Mouse (Mus musculus): ENCODE results near the gene Tbc1d16. TPM values are rescaled to one million over a fixed set of nuclear protein-coding genes. Genes with fewer than 3 reads are reported as not detected.

Tbc1d16 gene
- total RNA-seq, 2 experiments from 2014 or later, result 60.5 to 63.4 TPM

- DNase-seq, result no peak
Observed at GRCm38 (mm10) chr11:119236354-119236753, 8.1 kb upstream of the Tbc1d16 start.

- peak; percentile 76 for DNase-seq
Observed at GRCm38 (mm10) chr11:119235596-119235995, 7.3 kb upstream of the Tbc1d16 start.

DNA sequence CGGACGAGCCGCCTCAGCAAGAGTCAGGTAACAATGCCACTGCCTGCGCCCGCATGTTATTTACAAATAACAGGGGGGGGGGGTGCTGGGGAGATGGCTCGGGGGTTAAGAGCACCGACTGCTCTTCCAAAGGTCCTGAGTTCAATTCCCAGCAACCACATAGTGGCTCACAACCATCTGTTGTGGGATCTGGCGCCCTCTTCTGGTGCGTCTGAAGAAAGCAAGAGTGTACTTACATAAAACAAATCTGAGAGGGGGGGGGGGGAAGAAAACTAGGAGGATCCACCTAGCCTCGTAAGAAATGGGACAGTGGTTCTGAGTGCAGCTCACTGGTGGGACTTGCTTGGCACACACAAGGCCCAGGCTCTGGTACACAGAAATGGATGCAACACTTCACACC is 6.5 kb upstream of the Tbc1d16 start:
- DNase-seq, result no peak

- peak; percentile 80 for DNase-seq
Observed at GRCm38 (mm10) chr11:119228846-119229626, 737 bp upstream of the Tbc1d16 start.

GRCm38 (mm10) chr11:119227591-119227990 is 708 bp downstream of the Tbc1d16 start:
- DNase-seq, result no peak

DNA sequence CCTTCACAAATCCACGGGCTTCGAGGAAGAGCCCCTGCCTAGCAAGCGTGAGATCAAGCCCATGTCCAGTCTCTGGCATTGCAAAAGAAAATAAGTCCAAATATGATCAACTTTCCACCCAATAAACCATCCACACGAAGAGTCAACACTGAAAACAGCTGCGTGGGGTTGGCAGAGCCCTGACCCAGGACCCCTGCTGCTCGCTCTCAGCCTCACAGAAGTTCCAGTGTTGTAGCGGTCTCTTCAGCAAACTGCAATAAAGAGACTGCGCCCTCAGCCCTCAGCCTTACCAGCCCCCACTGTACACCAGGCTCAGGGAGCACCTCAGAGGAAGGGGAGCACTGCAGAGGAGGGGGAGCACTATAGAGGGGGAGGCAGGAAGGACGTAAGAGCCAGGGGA is 2.7 kb downstream of the Tbc1d16 start:
- DNase-seq, result no peak

GRCm38 (mm10) chr11:119224926-119225325 is 3.4 kb downstream of the Tbc1d16 start:
- no peak for DNase-seq

DNA sequence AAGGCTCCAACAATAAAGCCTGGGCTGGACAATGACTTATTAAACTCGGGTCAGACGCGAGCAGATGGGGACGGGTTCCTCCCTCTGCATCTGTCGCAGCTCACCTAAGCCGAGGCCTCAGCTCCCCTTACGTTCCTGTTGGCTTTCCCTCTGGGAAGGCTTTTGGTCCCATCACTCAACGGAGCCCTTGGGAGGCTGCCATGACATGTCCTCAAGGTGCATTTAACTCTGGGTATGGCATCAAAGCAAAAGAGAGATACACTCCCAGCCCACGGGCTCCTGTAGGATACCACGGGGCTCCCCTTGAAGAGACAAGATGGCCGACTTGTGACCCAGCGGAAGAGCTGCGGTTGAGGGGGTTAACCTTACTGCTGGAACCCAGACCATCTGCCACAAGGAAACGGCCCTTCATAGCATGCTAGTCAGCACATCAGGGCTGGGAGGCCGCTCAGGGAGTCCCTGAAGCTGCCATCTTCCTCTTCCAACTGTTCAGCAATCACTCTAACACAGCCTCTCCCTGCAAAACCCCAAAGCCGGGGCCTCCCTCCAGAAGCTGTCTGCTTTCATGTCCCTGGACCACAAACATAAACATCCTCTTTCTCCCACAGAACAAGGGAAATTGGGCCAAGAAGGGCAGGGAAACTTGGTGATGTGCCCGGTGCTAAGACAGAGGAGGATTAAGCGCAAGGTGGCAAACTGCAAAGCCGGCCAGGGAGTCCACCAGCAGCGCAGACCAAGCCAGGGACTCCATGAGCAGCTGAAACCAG is 5.0 kb downstream of the Tbc1d16 start:
- no peak for DNase-seq

DNA sequence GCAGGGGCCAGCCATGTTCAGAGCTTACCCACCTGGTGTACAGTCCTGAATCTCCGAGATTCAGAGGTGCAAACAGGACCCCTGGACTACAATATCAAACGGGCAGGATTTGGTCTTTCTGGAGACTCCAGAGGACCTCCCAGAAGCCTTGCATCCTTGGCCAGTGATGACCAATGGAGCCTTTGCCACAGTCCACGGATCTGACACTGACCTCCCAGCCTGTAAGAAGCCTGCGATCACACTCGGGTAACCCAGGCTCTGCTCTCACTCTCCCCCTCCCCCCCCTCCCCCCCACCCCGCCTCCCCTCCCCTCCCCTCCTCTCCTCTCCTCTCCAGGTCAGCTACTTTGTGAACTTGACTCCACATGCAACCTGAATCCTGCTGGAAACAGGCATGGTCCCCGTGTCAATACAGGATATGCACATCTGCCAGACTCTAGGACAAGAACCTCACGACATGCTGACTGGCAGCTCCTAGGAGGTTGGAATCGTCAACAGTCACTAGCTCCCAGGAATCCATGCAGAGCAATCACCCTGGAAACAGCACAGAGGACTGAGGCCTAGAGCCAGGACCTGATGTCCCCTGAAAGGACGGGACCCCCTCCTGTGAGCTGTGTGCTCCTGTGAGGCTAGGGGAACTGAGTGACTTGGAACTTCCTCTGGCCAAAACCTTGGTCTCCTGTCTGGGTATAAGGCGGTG is 6.3 kb downstream of the Tbc1d16 start:
- DNase-seq, result no peak

GRCm38 (mm10) chr11:119219816-119220465 is 8.4 kb downstream of the Tbc1d16 start:
- peak; percentile 87 for DNase-seq

DNA sequence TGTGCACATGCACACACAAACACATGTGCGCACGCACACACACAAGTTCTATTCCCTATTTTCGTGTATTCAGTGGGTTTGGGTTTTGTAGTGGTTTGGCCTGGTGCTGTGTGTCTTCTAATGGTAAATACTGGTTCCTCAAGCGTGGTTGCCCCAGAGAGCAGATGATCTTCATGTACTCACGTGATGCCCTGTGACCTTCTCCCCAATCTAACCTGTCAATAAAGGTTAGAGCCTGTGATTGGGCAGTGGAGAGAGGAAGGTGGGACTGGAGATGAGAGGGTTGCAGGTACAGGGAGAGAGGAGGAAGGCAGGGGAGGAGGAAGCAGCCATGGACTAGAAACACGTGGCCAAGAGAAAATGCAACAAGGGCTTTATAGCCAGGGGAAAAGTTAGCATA is 10.4 kb downstream of the Tbc1d16 start:
- DNase-seq, result no peak

DNA sequence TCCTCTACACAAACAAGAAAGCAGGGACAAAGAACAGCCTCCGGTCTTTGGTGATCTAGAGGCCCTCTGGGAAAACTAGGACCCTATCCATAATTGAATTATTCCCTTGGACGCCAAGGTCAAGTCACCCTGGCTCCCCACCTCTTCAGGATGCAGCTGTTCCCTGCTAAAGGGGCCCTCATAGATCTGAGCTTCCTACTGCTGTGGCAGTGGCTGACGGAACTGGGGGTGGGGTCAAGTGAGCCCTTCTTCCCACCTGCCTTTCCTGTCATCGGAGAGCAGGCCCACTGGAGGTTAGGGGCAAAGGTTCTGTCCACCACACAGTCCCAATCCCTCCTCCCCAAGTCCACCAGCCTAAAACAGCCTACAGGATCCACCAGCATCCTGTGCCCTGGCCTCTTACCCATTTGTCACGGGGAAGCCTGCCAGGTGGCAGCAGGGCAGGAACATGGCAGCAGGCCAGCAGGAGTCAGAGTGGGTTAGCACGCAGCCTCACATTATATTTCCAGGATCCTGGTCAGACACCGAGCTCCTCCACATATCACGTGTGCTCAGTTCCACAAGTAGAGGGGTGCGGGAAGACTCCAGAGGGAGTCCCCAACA is 12.3 kb downstream of the Tbc1d16 start:
- peak; percentile 88 for DNase-seq

GRCm38 (mm10) chr11:119215038-119215904 is 13.0 kb downstream of the Tbc1d16 start:
- DNase-seq, result peak; percentile 79

GRCm38 (mm10) chr11:119213166-119213885 is 15.0 kb downstream of the Tbc1d16 start:
- peak; percentile 41 for DNase-seq

DNA sequence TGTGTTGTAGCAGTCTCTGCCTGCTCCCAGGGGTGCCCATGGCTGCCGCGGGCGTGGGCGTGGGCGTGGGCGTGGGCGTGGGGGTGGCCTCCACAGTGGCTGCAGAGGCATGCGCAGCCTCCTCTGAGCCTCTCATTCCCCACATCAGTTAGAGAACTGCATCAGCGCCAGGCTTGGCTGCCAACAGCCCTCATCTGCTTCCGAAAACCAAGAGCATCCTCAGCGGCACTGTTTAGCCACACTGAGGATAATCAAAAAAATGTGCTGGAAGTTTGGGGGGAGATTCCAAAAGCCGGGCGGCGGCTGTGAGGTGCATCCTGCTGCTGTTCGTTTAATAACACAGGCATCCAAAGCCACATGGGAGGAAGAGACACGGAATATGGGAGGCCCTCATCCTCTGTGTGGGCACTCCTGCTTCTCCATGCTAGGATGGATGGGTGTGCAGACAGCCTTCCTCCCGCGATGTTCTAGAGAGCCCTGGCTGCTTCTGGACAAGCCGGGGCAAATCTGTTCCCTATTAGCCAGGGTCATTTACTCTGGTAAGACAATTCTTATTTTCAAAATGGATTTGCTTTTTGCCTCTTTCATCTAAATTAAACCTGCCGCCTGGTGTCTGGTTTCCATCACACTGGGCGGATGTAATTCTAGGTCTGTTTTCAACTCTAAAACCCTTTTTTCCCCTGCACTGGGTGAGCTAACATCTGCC is 16.5 kb downstream of the Tbc1d16 start:
- no peak for DNase-seq

DNA sequence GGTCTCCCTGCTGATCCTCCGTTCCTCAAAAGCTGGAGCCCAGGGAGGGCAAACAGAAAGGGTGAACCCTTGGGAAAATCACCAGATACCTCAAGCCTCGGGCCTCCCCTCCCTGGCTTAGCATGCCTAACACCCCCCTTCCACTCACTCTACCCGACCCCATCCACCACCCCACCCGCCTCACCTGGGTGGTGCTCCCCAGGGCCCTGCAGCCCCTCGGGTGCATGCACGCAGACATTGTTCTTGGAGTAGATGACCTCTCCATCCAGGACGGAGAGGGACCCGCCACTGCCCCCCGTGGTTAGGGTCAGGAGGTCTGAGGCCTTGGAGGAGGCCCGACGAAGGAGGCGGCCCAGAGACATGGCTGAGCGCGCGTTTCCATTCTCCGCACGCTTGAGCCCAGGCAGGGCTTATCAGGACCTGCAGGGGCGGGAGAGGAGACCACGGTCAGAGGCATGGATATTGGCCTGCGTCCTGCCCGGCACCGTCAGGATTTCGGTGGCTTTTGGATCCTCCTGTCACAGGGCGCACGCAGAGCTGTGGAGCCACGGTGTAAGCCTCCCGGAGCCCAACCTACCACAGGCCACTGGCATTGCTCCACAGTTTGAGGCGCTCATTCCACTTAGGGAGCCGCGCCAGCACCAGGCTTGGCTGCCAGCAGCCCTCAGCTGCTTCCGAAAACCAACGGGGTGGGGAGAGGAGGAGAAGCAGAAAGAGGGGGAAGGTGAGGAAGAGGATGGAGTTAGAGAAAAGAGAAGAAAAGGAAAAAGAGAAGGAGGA is 17.8 kb downstream of the Tbc1d16 start:
- peak; percentile 86 for DNase-seq

DNA sequence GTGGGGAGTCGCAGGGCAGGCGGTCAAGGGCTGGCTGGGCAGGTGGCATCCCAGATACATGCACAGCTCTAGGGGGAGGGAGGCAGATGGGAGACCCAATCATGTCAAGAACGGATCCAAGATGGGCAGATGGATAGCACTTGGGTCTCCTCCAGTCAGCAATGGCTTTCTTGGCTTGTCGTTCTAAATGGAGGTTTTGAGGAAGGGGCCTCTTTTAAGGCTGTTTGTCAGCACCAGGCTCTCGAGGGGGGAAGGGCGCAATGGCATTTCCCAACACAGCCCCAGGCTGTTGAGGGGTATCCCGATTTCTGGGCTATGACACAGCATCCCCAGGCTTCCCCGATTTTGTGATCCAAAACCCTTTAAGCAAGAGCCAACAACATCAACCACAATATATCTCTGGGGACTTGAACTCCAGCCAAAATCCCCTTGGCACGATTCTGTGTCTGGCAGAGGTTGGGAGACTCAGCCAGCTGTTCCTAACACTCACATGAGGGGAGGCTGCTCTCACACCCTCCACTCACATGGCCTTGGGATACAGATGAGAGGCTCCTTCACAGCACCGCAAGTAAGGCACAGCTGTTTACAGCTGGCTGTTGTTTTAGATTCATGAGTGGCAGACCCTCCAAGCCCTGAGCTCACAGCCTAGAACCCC is 18.8 kb downstream of the Tbc1d16 start:
- DNase-seq, result peak; percentile 87

DNA sequence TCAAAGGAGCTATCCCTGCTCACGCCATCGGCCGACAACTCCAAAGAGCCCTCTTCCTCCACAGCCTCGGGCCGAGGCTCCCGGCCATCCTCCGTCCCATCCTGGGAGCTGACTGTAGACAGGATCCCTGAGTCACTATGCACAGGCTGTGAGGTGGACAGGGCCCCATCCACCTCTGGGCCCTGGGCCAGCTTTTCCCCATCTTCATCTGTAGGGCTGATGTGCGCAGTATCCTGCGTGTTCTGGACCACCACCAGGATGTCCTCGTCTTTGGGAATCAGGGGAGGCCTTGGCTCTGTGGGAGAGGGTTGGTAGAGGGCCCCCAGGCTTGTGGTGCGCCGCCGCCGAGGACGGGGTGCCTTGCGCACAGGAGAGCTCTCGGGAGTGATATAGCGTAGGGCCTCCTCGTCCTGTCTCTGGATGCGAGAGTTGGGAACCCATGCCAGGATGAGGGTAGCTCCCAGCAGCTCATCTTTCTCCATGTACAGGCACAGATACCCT is 19.4 kb downstream of the Tbc1d16 start:
- no peak for DNase-seq
